Mouse (Mus musculus) layer of hippocampus, postnatal 14 days (tissue): ENCODE measurements at regions not wholly inside any gene's neighbourhood (a gene's known extent, or its start where the extent isn't known, plus 50 kb on each side); places are given as distances from the start of the nearest gene placed in this dataset.

Source experiments
- DNase-seq, 2 experiments: peaks; one replicate each; pipeline ENCODE4 v3.0.0; 2021 to 2022; ENCODE audit warnings: low spot score in 2 of 2, mixed read lengths in 1 of 2

DNA sequence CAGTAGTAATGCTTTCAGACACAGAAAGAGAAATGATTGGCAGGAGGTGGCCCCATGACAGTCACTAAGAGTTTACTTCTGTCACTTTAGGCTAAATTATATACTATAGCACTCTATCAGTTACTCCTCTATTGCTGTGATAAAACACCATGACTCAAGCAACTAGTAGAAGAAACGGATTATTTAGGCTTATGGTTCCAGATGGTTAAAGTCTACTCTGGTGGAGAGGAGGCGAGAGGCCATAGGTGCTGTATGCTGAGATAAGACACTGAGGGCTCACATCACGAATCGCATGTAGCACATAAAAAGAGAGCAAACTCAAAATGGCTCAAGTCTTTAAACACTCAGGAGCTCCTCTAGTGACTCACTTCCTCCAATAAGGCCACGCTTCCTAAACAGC lies 522.6 kb downstream of the Tshz3 start:
- no peak for DNase-seq

DNA sequence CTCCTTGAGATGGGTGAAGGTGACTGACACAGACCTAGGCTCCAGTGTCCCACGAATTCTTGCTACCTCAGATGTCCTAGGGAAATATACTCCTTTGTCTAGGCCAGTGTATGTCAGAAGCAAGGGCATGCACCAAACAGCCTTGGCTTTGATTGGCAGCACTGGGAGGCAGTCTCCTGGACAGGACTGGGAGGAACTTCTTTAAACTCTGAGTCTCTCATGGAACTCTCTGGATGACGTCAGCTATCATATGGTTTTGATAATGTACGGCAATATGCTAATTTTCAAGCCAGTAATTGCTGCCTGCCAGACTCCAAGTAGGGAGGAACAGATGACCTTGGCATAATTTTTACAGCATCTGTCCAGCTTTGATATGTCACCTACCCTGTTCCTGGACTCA lies 528.5 kb downstream of the Tshz3 start:
- DNase-seq: no peak

DNA sequence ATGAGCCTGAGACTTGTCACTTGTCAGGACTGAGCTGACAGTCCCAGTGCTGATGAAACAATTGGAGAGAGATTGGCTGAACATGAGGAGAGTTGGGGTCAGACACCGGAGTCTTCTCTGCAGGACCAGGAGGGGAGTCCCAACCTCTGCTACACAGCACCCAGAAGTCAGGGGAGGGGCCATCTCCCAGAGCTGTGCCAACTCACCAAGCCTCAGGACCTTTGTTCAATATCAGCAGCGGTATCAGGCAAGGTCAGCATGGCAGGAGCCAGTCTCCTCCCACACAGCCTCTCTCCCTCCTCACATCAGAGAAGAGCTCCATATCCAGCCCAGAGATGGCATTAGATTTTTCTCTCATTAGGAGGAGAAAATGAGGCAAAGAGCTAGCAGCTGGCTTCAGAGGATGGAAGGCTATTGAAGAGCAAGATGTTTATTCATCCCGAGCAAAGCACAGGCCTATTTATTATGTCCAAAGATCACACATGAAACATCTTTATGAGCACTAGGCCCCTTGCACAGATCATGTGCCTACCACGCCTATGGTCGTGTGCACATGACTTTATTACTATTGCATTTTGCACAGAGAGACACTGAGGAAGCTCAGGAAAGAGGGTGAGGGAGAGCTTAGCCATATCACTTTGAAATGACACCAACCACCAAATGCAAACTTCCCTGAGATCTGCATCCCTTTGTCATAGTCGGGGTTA lies 532.9 kb downstream of the Tshz3 start:
- no peak for DNase-seq

DNA sequence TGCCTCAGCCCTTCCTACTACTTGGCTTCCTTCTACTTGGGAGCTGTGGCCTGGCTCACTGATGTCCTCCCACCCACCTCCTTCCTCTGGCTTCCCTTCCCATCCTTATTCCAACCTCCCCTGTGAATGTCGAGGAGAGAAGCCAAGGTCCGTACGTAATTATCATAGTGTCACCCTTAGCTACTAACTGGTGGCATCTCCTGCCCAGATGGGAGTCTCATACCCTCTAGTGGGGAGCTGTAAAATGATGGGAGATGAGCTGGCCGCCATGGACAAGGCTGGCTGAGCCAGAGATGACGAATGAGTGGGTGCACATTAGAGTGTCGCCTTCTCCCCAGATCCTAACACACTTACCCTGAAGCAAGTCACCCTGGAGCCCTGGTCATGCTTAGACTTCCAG lies 532.6 kb downstream of the Zfp536 start:
- no peak for DNase-seq

DNA sequence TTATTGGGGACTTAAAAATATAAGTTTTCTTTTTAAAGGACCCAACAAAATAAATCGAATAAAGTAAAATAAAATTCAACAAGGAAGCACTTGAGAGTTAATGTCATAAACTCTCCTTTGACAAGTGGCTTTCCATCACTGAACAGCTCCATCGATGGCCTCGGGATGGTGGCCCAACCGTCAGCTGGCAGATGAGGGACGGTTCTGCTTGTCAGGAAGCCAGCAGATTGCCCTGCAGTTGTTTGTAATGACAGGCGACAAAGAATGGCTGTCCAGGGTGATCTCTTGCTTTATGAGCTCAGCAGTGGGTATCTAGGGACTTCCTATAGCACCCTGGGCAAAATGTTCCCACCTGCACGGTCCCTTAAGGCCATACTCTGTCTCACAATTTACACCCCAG lies 531.7 kb downstream of the Zfp536 start:
- no peak for DNase-seq

DNA sequence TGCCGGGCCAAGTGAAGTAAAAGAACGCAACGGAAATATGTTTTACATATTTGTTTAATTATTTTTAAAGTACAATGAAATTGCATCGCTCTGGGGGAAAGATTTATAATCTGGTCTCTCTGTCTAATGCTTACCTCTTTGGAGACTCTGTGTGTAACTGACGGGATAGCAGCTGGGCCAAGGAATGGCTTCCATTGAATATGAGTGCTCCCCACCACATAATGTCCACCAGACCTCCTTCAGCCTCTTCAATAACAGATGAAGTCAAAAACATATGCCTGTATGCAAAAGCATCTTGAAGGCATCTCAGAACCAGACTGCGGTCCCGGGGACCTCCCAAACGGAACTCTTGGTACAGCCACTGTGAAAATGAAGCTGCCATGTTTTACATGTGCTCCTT lies 531.0 kb downstream of the Zfp536 start:
- DNase-seq: no peak

DNA sequence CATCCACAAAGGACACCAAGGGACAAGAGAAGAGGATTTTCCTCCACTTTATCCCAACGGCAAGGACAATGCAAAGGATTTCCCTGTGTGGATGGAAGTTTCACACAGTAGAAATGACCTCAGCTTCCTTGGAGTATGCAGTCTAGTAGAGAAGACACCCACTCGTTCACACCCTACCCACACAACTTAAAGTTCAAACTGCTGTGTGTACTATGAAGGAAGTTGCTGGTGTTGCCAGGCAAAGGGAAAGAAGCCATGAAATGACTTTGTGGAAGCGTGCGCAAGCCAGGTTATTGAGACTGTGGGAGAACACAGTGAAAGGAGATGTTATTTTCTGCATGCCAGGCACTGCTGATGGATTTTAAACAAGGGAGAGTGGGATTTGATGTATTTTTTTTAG lies 527.3 kb downstream of the Zfp536 start:
- no peak for DNase-seq

DNA sequence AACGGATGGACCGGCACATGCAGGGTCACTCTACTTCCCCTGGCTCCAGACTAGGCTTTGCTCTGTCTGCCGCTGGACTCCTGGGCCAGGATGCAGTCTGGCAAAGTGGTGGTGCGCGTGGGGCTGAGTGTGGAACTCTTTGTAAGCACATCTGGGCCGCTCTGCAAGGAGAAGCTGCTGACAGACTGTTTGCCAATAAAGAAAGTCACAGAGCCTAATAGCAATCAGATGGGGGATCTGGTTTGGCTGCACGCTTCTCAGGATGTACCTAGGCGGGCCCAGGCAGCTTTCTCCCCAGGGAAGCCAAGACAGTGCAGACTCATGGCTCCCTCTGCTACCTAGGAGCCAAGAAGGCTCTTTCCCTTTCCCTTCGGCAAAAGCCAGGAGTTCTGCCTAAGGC lies 519.0 kb downstream of the Zfp536 start:
- no peak for DNase-seq

DNA sequence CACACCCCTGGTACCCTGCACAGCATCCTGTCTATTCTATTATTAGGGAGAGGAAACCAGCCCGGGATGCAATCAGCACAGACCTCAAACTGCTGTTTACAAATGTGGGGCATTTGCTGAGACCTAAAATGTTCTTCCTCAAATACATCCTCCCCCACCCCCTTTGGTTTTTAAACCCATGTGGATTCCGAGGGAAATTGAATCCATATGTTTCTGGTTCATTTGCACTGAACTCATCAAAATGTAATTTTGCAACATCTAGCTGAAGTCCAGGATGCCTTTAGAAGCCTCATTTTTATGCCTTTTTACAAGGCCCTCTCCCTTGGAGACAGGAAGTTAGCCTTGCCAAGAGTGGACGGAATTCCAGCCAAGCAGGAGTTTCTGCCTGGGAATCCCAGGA lies 517.6 kb downstream of the Zfp536 start:
- DNase-seq: no peak

DNA sequence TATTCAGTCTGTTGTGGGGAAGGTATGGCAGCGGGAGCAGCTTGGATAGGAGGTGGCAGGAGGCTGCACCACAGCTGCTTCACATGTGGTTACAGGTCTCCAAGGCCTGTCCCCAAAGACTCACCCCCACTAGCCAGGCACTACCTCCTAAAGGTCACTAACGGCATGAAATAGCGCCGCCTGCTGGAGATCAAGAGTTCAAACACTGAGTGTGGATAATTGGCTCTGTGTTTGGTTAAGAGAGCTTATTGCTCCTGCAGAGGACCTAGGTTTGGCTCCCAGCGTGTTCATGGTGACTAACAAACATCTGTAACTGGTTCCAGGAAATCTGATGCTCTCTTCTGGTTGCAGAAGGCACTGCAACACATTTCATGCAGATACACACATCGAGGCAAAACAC lies 514.1 kb downstream of the Zfp536 start:
- no peak for DNase-seq

DNA sequence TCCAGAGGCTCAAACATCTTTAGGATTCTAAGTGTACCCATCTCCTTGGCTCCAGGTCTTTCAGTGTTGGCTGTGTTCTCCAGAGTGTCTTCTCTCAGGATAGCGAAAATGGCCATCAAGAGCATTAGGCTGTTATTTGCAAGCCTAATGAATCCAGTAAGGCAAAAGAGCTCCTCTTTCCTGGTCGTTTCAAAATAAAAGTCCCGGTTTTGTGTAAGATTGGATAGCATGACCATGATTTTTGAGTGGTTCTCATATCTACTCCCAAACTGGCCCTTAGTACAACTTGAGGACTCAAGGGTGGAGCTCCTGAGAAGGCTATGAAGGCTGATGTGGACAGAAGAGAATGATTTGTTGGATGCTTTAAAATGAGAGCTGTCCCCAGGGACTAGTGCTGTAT lies 510.6 kb downstream of the Zfp536 start:
- no peak for DNase-seq

DNA sequence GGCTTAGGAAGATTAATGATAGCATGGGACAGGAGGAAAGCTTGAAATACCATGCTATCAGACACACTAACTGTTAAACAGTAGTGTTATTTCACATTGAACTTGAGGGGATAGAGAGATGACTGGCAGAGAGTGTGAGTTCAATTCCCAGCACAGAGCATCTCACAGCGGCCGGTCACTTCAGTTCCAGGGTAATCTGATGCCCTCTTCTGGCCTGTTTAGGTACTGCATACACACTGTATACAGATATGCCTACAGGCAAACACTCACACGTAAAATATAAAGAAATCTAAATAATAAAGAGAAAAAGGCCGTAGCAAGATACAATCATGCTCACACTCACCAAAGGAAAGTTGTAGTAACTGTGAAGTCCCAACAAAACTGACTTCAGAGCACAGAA lies 506.0 kb downstream of the Zfp536 start:
- DNase-seq: no peak

DNA sequence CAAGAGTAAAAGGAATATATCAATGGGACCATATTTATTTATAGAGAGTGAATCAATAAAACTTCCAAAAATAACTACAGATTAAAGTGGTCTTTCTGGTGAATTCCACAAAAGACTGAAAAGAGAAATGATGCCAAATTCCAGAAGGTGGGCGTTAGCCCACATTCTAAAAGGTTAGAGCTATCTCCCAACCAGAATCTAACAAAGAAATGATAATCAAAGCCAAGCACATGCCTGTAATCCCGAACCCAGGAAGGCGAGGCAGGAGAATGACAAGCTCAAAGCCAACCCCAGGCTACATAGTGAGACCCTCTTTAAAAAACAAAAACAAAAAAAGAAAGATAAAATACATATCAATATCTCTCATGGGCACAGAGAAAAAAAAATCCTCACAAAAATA lies 502.6 kb downstream of the Zfp536 start:
- no peak for DNase-seq

DNA sequence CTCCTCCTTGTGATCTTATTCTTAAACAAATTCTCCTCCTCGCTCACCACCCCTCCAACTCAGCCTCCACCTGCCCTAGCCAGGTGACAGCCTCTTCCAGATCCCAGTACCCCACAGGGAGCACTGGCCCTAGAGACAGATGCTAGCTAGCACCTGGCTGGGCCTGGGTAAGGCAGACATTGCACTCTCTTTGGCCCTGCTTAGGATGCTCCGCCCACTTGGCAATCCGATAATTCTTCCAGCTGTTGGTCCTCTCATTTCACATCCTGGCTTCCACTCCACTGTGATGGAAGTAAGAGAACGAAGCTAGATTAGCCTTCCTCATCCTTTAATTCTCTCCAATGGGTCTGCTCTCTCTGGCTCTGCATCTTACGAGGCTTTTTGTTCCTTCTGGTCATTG lies 483.4 kb downstream of the Zfp536 start:
- DNase-seq: no peak

DNA sequence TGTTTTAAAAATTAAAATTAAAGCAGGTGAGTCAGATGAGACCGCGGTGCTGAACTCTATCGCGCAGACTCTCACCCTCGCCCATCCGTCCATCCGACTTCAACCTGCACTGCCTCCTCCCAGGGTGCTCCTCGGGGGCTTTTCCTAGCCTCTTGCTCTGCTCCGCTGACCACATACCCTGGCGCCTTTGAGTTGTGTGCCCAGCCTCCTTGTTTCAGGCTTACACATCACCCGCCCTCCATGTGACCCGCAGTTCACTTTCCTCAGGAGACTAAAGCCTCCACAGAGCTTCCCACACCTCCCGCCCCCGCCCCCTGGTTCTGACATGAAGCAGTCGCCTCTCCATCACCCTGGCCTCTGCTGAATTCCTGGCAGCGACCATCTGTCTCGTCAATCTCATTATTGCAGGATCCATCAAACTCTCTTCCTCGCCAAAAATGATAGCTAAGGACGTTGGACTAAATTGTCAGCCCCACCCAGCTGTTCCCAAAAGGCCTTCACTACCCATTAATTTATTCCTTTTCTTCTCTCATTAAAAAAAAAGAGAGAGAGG lies 482.9 kb downstream of the Zfp536 start:
- DNase-seq: no peak

DNA sequence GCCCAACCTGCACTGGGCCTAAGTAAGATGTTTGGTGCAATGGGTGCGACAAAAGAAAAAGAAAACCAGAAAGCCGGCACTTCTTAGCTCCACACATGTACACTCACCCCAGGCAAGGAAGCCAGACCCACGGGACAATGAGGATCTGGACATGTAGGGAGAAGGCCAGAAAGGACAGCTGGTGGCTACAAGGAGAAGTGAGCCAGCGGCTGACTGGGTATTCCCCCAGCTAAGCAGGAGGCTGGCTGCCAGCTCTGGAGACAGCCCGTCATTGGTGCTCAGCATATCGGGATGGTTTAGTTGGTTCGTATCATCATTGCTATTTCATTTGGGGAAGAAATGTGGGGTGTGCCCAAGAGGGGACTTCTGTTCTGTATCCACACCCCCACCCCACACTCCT lies 481.7 kb downstream of the Zfp536 start:
- no peak for DNase-seq

DNA sequence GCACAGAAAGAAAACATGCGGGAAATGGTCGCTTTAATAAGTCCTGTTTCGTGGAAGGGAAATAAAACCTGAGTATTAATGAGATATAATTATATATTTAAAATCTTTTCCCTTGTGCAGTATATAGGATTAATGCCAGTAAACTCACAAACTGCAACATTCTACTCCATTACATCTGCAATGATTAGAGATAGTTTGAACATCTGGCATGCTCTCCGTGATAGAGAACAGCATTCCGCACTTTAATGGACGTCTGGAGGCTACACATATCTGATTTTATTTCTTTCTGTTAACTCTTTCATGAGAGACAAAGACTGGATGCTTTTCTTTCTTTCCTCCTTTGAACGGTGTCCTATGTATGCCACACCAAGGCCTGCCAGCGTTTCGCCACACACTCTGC lies 480.9 kb downstream of the Zfp536 start:
- no peak for DNase-seq

DNA sequence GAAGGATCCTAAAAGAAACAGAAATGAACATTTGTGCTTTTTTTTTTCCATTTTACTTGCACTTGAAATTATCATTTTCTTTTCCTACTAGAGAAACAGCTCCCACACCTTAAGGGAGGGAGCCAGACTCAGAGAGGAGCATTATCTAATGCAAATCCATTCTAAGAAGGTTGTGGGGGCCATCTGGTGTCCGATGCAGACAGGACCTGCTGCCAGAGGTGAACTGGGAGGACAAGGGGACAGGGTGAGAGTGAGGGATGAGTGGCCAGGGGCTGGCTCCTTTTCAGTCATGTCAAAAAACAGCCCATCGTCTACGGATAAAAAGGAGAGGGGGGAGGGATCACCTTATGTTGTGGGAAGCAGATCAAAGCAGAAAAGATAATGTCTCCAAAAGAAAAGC lies 474.6 kb downstream of the Zfp536 start:
- no peak for DNase-seq

DNA sequence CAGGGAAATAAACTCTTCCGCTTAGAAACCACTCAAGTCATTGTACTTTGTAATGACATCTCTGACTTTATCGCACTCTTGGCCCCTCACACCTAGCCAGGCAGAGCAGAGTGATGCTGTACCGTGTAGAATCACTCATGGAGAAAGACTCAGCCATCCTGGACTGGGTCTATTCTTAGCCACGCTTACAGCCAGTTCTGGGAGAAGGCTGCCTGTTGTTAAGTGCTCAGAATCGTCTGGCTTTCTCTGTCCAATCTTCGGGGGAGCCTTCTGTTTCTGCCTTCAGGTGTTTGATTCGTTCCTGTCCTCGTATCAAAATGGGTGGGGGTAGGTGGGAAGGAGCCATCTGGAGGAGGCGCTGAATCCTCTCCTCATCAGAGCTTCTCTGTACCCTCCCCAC lies 468.0 kb downstream of the Zfp536 start:
- DNase-seq: no peak

DNA sequence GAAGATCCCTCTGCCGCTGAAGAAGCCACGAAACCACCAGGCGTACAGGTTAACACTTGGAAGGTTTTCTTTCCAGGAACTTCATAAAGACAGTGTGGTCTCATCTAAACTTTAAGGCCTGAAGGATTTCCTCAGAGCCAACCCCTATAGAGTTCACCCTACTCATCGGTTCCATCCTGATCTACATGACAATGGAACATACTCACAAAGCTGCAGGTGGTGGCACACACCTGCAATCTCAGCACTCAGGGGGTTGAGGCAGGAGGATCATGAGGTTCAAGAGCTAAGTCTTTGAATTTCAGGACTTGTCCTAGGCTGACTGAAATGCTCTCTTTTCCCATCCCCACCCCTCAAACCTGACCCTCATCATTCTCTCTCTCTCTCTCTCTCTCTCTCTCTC lies 466.2 kb downstream of the Zfp536 start:
- no peak for DNase-seq

DNA sequence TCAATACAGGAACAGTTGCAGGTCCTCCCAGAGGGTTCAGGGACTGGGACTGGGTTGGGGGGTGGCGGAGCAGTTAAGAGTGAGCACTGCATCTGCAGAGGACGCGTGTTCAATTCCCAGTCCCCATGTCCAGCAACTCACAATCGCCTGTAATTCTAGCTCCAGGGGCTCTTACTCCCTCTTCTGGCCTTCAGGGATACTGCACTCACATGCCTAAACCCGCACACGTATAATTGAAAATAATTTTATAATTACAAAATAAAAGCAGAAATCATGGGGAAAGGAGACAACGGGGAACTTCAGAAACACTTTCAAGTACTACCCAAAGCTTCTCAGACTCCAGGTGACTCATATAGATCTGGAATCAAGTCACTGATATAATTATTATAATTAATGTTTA lies 448.8 kb downstream of the Zfp536 start:
- DNase-seq: no peak

DNA sequence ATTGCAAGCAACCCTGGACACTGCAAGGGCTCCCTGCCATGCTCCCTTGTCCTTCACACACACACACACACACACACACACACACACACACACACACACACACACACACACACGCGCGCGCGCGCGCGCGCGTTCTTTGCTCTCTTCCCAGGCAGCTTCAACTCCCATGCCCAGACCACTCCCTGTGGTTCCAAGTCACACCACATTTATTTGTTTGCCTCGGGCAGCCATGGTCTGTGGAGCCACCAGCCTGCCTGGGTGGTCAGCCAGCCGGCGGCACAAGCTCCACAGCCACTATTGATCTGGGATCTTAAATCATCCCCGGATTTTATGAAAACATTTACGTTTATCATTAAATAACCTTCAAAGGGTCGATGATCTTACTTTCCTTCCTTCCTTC lies 440.0 kb downstream of the Zfp536 start:
- no peak for DNase-seq

DNA sequence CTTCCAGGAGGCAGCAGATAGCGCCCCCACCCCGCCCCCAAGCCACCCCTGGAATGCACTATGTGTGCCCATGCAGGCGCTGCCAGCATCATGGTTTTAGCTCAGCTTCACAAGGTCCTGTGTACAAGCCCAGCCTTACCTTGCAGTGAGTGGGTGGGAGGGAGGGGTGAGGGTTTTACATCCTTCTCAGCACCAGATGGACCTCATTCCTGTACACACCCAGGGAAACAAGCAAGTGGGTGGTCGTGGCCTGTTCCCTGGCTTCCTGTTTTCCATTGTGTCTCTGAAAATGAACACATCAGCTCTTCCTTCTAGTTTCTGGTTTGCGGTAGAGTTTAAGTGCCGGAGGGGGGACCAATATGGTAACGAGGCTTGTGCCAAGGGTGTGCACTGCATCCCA lies 438.2 kb downstream of the Zfp536 start:
- no peak for DNase-seq
